Mouse (Mus musculus) MEL (cell line): ENCODE data around the gene Bcan. TPM values are rescaled to one million over a fixed set of nuclear protein-coding genes. Genes with fewer than 3 reads are reported as not detected.

ENCODE experiments used
- DNase-seq: peaks from one replicate; pipeline ENCODE4 v3.0.0; 2011; ENCODE audit warnings: low read depth, low spot score
- H3K27ac ChIP-seq: 2 replicates; pipeline ENCODE4 v1.5.1; 2012; ENCODE audit warnings: low read depth, mild to moderate bottlenecking, control low read depth, low read length, moderate library complexity; ENCODE audit not compliant: control insufficient read depth
- H3K27me3 ChIP-seq, 2 experiments: fragments of 150-350 bp in 1 of 2; sonication (generic) in 1 of 2; 2 replicates each; pipeline ENCODE4 v1.6.1; 2012; ENCODE audit warnings: low read length in 2 of 2, mild to moderate bottlenecking in 2 of 2, improper control_type of control experiment in 1 of 2, moderate library complexity in 1 of 2; ENCODE audit not compliant: insufficient read depth in 2 of 2, control insufficient read depth in 1 of 2
- H3K36me3 ChIP-seq, 2 experiments: 2 replicates each; pipeline ENCODE4 v1.6.1; 2012 to 2014; ENCODE audit warnings: low read length in 2 of 2, improper control_type of control experiment in 1 of 2, inconsistent platforms in 1 of 2, mild to moderate bottlenecking in 1 of 2; ENCODE audit not compliant: insufficient read depth in 2 of 2, control insufficient read depth in 1 of 2
- H3K4me1 ChIP-seq, 2 experiments: fragments of 150-350 bp in 1 of 2; sonication (generic) in 1 of 2; 2 replicates each; pipeline ENCODE4 v1.6.1; 2012; ENCODE audit warnings: low read length in 2 of 2, improper control_type of control experiment in 1 of 2, mild to moderate bottlenecking in 1 of 2; ENCODE audit not compliant: insufficient read depth in 2 of 2, control insufficient read depth in 1 of 2
- H3K4me3 ChIP-seq, 2 experiments: fragments of 150-350 bp in 1 of 2; sonication (generic) in 1 of 2; 2 replicates each; pipeline ENCODE4 v1.5.1; 2012; ENCODE audit warnings: low read depth in 2 of 2, low read length in 2 of 2, mild to moderate bottlenecking in 2 of 2, moderate library complexity in 2 of 2, control low read depth in 1 of 2, improper control_type of control experiment in 1 of 2; ENCODE audit not compliant: control insufficient read depth in 1 of 2, insufficient read depth in 1 of 2
- H3K79me2 ChIP-seq: 2 replicates; pipeline ENCODE4 v1.6.1; 2012; ENCODE audit warnings: mild to moderate bottlenecking, low read length, moderate library complexity; ENCODE audit not compliant: control insufficient read depth, poor library complexity, insufficient read depth
- H3K9ac ChIP-seq: 2 replicates; pipeline ENCODE4 v1.6.1; 2012; ENCODE audit warnings: low read depth, mild to moderate bottlenecking, control low read depth, low read length, moderate library complexity; ENCODE audit not compliant: control insufficient read depth, poor library complexity, severe bottlenecking
- H3K9me3 ChIP-seq: fragments of 150-350 bp; sonication (generic); replicated peaks from 2 replicates; pipeline ENCODE4 v1.6.1; 2012; ENCODE audit warnings: mild to moderate bottlenecking, low read length, improper control_type of control experiment, moderate library complexity; ENCODE audit not compliant: insufficient read depth
- CHD1 ChIP-seq: IDR thresholded peaks from 2 replicates; pipeline ENCODE4 v1.6.1; 2012; ENCODE audit warnings: low read depth, mild to moderate bottlenecking, inconsistent platforms, low read length, improper control_type of control experiment
- CHD2 ChIP-seq: IDR thresholded peaks from 2 replicates; pipeline ENCODE4 v1.6.1; 2011; ENCODE audit warnings: low read length, improper control_type of control experiment
- CTCF ChIP-seq, 3 experiments: IDR thresholded peaks in 2 of 3; conservative IDR thresholded peaks in 1 of 3; 2 replicates each; pipeline ENCODE4 v1.5.1; 2011 to 2012; ENCODE audit warnings: low read length in 3 of 3, low read depth in 2 of 3, mild to moderate bottlenecking in 2 of 3, improper control_type of control experiment in 1 of 3, inconsistent platforms in 1 of 3, mixed read lengths in 1 of 3, moderate library complexity in 1 of 3; ENCODE audit not compliant: control insufficient read depth in 1 of 3, insufficient read depth in 1 of 3, poor library complexity in 1 of 3, severe bottlenecking in 1 of 3
- E2F4 ChIP-seq: IDR thresholded peaks from 2 replicates; pipeline ENCODE4 v1.6.1; 2011; ENCODE audit warnings: low read depth, low read length, improper control_type of control experiment, borderline replicate concordance
- ELF1 ChIP-seq: IDR thresholded peaks from 2 replicates; pipeline ENCODE4 v1.6.1; 2014; ENCODE audit warnings: low read depth, mild to moderate bottlenecking, inconsistent platforms, low read length, improper control_type of control experiment, moderate library complexity
- EP300 ChIP-seq, 2 experiments: IDR thresholded peaks; 2 replicates each; pipeline ENCODE4 v1.6.1; 2011; ENCODE audit warnings: improper control_type of control experiment in 2 of 2, low read length in 2 of 2, low read depth in 1 of 2, mild to moderate bottlenecking in 1 of 2
- ETS1 ChIP-seq: IDR thresholded peaks from 2 replicates; pipeline ENCODE4 v1.6.1; 2012; ENCODE audit warnings: low read depth, mild to moderate bottlenecking, inconsistent platforms, low read length, improper control_type of control experiment, moderate library complexity
- GABPA ChIP-seq: IDR thresholded peaks from 2 replicates; pipeline ENCODE4 v1.6.1; 2012; ENCODE audit warnings: low read depth, mild to moderate bottlenecking, inconsistent platforms, low read length, improper control_type of control experiment, moderate library complexity
- GATA1 ChIP-seq: IDR thresholded peaks from 2 replicates; pipeline ENCODE4 v1.6.1; 2011; ENCODE audit warnings: low read depth, low read length, improper control_type of control experiment
- JUND ChIP-seq: IDR thresholded peaks from 2 replicates; pipeline ENCODE4 v1.6.1; 2011; ENCODE audit warnings: low read depth, mild to moderate bottlenecking, improper control_type of control experiment, low read length
- KAT2A ChIP-seq: conservative IDR thresholded peaks from 2 replicates; pipeline ENCODE4 v1.6.1; 2012; ENCODE audit warnings: low read depth, low read length, improper control_type of control experiment, inconsistent platforms
- MAFK ChIP-seq: IDR thresholded peaks from 2 replicates; pipeline ENCODE4 v1.6.1; 2011; ENCODE audit warnings: low read depth, mild to moderate bottlenecking, low read length, improper control_type of control experiment, borderline replicate concordance
- MAX ChIP-seq: IDR thresholded peaks from 2 replicates; pipeline ENCODE4 v1.6.1; 2011; ENCODE audit warnings: low read length, improper control_type of control experiment
- MEF2A ChIP-seq: IDR thresholded peaks from 2 replicates; pipeline ENCODE4 v1.6.1; 2014; ENCODE audit warnings: low read depth, mild to moderate bottlenecking, inconsistent platforms, low read length, improper control_type of control experiment; ENCODE audit not compliant: poor library complexity, insufficient replicate concordance, severe bottlenecking; ENCODE audit errors: extremely low read depth
- MYB ChIP-seq: IDR thresholded peaks from 2 replicates; pipeline ENCODE4 v1.6.1; 2011; ENCODE audit warnings: mild to moderate bottlenecking, low read depth, low read length, improper control_type of control experiment
- MYC ChIP-seq: IDR thresholded peaks from 2 replicates; pipeline ENCODE4 v1.6.1; 2011; ENCODE audit warnings: low read depth, mild to moderate bottlenecking, low read length, improper control_type of control experiment, moderate library complexity
- RAD21 ChIP-seq: IDR thresholded peaks from 2 replicates; pipeline ENCODE4 v1.6.1; 2011; ENCODE audit warnings: mild to moderate bottlenecking, low read depth, low read length, improper control_type of control experiment
- RCOR1 ChIP-seq: IDR thresholded peaks from 2 replicates; pipeline ENCODE4 v1.6.1; 2012; ENCODE audit warnings: low read depth, mild to moderate bottlenecking, inconsistent platforms, low read length, improper control_type of control experiment
- SIN3A ChIP-seq: IDR thresholded peaks from 2 replicates; pipeline ENCODE4 v1.6.1; 2012; ENCODE audit warnings: low read length, improper control_type of control experiment, inconsistent platforms
- SMC3 ChIP-seq: IDR thresholded peaks from 2 replicates; pipeline ENCODE4 v1.6.1; 2011; ENCODE audit warnings: low read depth, low read length, improper control_type of control experiment
- TBP ChIP-seq: IDR thresholded peaks from 2 replicates; pipeline ENCODE4 v1.8.0; 2011; ENCODE audit warnings: low read depth, low read length, improper control_type of control experiment
- TCF12 ChIP-seq: IDR thresholded peaks from 2 replicates; pipeline ENCODE4 v1.6.1; 2014; ENCODE audit warnings: low read depth, mild to moderate bottlenecking, inconsistent platforms, low read length, improper control_type of control experiment, moderate library complexity
- UBTF ChIP-seq: IDR thresholded peaks from 2 replicates; pipeline ENCODE4 v1.6.1; 2012; ENCODE audit warnings: low read depth, mild to moderate bottlenecking, inconsistent platforms, low read length, improper control_type of control experiment, moderate library complexity, borderline replicate concordance; ENCODE audit not compliant: insufficient read depth
- USF1 ChIP-seq: IDR thresholded peaks from 2 replicates; pipeline ENCODE4 v1.6.1; 2014; ENCODE audit warnings: low read depth, mild to moderate bottlenecking, inconsistent platforms, low read length, improper control_type of control experiment, moderate library complexity
- USF2 ChIP-seq, 2 experiments: IDR thresholded peaks; 2 replicates each; pipeline ENCODE4 v1.6.1; 2011 to 2012; ENCODE audit warnings: improper control_type of control experiment in 2 of 2, low read length in 2 of 2, borderline replicate concordance in 1 of 2, inconsistent platforms in 1 of 2, low read depth in 1 of 2, mild to moderate bottlenecking in 1 of 2; ENCODE audit not compliant: insufficient read depth in 1 of 2
- ZC3H11A ChIP-seq: IDR thresholded peaks from 2 replicates; pipeline ENCODE4 v1.6.1; 2012; ENCODE audit warnings: low read depth, mild to moderate bottlenecking, inconsistent platforms, low read length, improper control_type of control experiment
- ZKSCAN1 ChIP-seq: IDR thresholded peaks from 2 replicates; pipeline ENCODE4 v1.6.1; 2012; ENCODE audit warnings: low read depth, mild to moderate bottlenecking, inconsistent platforms, low read length, improper control_type of control experiment, moderate library complexity
- ZMIZ1 ChIP-seq: IDR thresholded peaks from 2 replicates; pipeline ENCODE4 v1.6.1; 2012; ENCODE audit warnings: low read depth, mild to moderate bottlenecking, inconsistent platforms, low read length, improper control_type of control experiment, moderate library complexity
- polyA plus RNA-seq, 2 experiments: library from polyadenylated mRNA; stranded (reverse) in 1 of 2; unstranded in 1 of 2; fragments of >175 nt in 1 of 2; fragments of >200 nt in 1 of 2; gene quantifications; 2 replicates each; pipeline versions ENCODE4 v1.2.1 to v1.2.4; 2012; ENCODE audit warnings: low replicate concordance in 2 of 2, low read depth in 1 of 2; ENCODE audit not compliant: insufficient read length in 2 of 2, insufficient read depth in 1 of 2, missing spikeins in 1 of 2
- total RNA-seq: library from RNA; depleted of rRNA; stranded (reverse); fragments of 300-350 nt; gene quantifications from 2 replicates; pipeline ENCODE4 v1.2.3, GENCODE M21; 2012

Gene Bcan
- total and polyA plus RNA-seq, 3 experiments, result not detected

DNA sequence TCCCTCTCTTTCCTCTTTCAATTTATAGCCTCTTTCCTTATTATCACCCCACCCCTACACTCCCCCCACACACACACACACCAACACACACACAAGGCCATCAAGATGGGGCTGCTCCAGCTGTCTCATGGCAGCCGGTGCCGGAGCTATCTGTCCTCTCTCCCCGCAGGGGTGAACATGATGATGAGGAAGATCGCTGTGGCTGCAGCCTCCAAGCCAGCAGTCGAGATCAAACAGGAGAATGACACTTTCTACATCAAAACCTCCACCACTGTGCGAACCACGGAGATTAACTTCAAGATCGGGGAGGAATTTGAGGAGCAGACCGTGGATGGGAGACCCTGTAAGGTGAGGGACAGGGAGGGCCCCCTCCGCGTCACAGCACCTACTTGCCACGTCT lies 48.1 kb downstream of the Bcan start:
- H3K27me3 ChIP-seq, result no peaks in the 10 kb centered on the region
- no peak overlapping the region for H3K4me3 ChIP-seq
- H3K9ac ChIP-seq, result no peak overlapping the region

DNA sequence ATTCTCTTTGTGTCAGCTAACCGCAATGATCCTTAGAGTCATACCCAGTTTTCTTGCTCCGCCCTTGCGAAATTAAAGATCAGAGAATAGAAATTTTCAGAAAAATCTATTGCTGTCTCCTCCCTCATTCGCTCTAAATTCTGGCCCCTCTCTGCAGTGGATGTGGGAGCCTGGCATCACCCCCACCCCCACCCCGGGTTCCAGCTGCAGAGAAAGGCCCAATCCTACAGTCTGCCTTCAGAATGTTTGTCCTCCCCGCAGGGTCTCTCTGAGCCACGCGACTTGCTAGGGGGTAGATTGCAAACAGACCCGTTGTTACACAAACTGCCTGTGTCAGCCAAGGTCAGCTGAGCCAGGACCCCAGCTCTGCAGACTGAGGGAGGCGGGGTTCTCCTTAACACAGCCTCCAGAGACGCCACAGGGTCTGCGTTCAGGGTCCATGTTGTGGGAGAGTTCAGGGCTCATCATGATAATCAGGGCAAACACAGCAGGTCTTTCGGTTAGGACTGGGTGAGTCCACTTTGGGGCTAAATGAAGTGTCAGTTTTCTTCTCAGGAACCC lies 50.0 kb downstream of the Bcan start:
- H3K9ac ChIP-seq, result no peak overlapping the region
- H3K27ac ChIP-seq, result no peak overlapping the region
- H3K4me1 ChIP-seq, result no peaks in the 10 kb centered on the region
- no peaks in the 10 kb centered on the region for H3K27me3 ChIP-seq
- H3K79me2 ChIP-seq, result no peaks in the 10 kb centered on the region
- TF ChIP-seq MYB (no peak), ETS1 (no peak), RCOR1 (no peak), MAX (no peak), USF2 (IDR thresholded peaks at IDR 0.05; ENCODE audit: borderline replicate concordance in 1 of 2, insufficient read depth in 1 of 2, low read depth in 1 of 2, low read length in 2 of 2) (no peak), TBP (no peak), EP300 (IDR thresholded peaks at IDR 0.05; ENCODE audit: low read depth in 1 of 2, low read length in 2 of 2) (no peak), CHD1 (no peak), CTCF (IDR thresholded peaks at IDR 0.05 in 2 of 3, conservative IDR thresholded peaks at IDR 0.05 in 1 of 3; ENCODE audit: control insufficient read depth in 1 of 3, insufficient read depth in 1 of 3, low read depth in 2 of 3, low read length in 3 of 3, poor library complexity in 1 of 3, severe bottlenecking in 1 of 3) (no peak), CHD2 (no peak), USF1 (no peak), E2F4 (no peak), GABPA (no peak), ZKSCAN1 (no peak), MAFK (no peak), KAT2A (no peak), MYC (no peak), JUND (no peak), RAD21 (no peak), TCF12 (no peak)
- TF ChIP-seq, all 39 proteins: peak for 0
- no peaks in the 10 kb centered on the region for H3K36me3 ChIP-seq
- H3K9me3 ChIP-seq, result no peaks in the 10 kb centered on the region
- no peak for DNase-seq
- H3K4me3 ChIP-seq, result no peak overlapping the region

More for the DNA sequence above, 48.1 kb downstream of the Bcan start:
- no peak for DNase-seq
- Histone ChIP-seq H3K4me1 (no peaks in the 10 kb centered on the region), H3K9me3 (no peaks in the 10 kb centered on the region), H3K27ac (no peak overlapping the region), H3K79me2 (no peaks in the 10 kb centered on the region), H3K36me3 (no peaks in the 10 kb centered on the region)
- TF ChIP-seq USF2 (IDR thresholded peaks at IDR 0.05; ENCODE audit: borderline replicate concordance in 1 of 2, insufficient read depth in 1 of 2, low read depth in 1 of 2, low read length in 2 of 2), result no peak
- TF ChIP-seq UBTF, result no peak
- TF ChIP-seq SMC3, result no peak
- no peak for TF ChIP-seq ZC3H11A
- TF ChIP-seq ELF1, result no peak
- TF ChIP-seq E2F4, result no peak
- no peak for TF ChIP-seq KAT2A
- TF ChIP-seq EP300 (IDR thresholded peaks at IDR 0.05; ENCODE audit: low read depth in 1 of 2, low read length in 2 of 2), result no peak
- no peak for TF ChIP-seq MYC
- no peak for TF ChIP-seq GATA1
- TF ChIP-seq ZMIZ1, result no peak
- no peak for TF ChIP-seq TCF12
- no peak for TF ChIP-seq SIN3A
- no peak for TF ChIP-seq CTCF (IDR thresholded peaks at IDR 0.05 in 2 of 3, conservative IDR thresholded peaks at IDR 0.05 in 1 of 3; ENCODE audit: control insufficient read depth in 1 of 3, insufficient read depth in 1 of 3, low read depth in 2 of 3, low read length in 3 of 3, poor library complexity in 1 of 3, severe bottlenecking in 1 of 3)
- no peak for TF ChIP-seq MEF2A
